Mouse (Mus musculus) E14TG2a.4 (cell line): ENCODE results near the gene Pycr1.

Source experiments
- CTCF ChIP-seq: conservative IDR thresholded peaks from 2 replicates; pipeline ENCODE4 v1.5.1; 2014; ENCODE audit warnings: low read length
- POU5F1 ChIP-seq: IDR thresholded peaks from 2 replicates; pipeline ENCODE4 v1.6.1; 2014; ENCODE audit warnings: low read length, borderline replicate concordance

- TF ChIP-seq CTCF = no peak
- no peak for TF ChIP-seq POU5F1
Observed at GRCm38 (mm10) chr11:120615167-120615566, 28.4 kb downstream of the Pycr1 start.
